Mouse (Mus musculus) lung, embryonic 16.5 days (tissue): ENCODE results near the gene Sppl3. TPM values are rescaled to one million over a fixed set of nuclear protein-coding genes. Genes with fewer than 3 reads are reported as not detected.

Source experiments
- ATAC-seq: fragments of 200-750 bp; cut with Nextera tagmentation; 2 replicates; pipeline ENCODE4 v1.8.0; 2017; ENCODE audit warnings: low read depth, mild to moderate bottlenecking, moderate library complexity
- H3K27ac ChIP-seq: fragments of 300-500 bp; sonication (generic); 2 replicates; pipeline ENCODE4 v1.5.1; 2014; ENCODE audit warnings: mild to moderate bottlenecking, control low read depth, low read length
- H3K27me3 ChIP-seq: fragments of 300-500 bp; sonication (generic); 2 replicates; pipeline ENCODE4 v1.6.1; 2014; ENCODE audit warnings: low read depth, low read length, mixed read lengths; ENCODE audit not compliant: control insufficient read depth, insufficient read depth
- H3K36me3 ChIP-seq: fragments of 300-500 bp; sonication (generic); 2 replicates; pipeline ENCODE4 v1.6.1; 2014; ENCODE audit warnings: low read length; ENCODE audit not compliant: control insufficient read depth, insufficient read depth
- H3K4me1 ChIP-seq: fragments of 300-500 bp; sonication (generic); replicated peaks from 2 replicates; pipeline ENCODE4 v1.6.1; 2014; ENCODE audit warnings: low read length, mixed read lengths; ENCODE audit not compliant: control insufficient read depth, insufficient read depth
- H3K4me2 ChIP-seq: fragments of 300-500 bp; sonication (generic); 2 replicates; pipeline ENCODE4 v1.6.1; 2014; ENCODE audit warnings: low read depth, low read length, control low read depth
- H3K4me3 ChIP-seq: fragments of 300-500 bp; sonication (generic); 2 replicates; pipeline ENCODE4 v1.5.1; 2014; ENCODE audit warnings: mild to moderate bottlenecking, low read length, control low read depth
- H3K9ac ChIP-seq: fragments of 300-500 bp; sonication (generic); 2 replicates; pipeline ENCODE4 v1.6.1; 2014; ENCODE audit warnings: low read length, control low read depth
- H3K9me3 ChIP-seq: fragments of 300-500 bp; sonication (generic); 2 replicates; pipeline ENCODE4 v1.6.1; 2016; ENCODE audit warnings: low read length; ENCODE audit not compliant: control insufficient read depth
- WGBS: fragments of 180-500 bp; shearing (Covaris S2); extraction: QIAGEN DNeasy Blood & Tissue Kit; methylation state at CpG from one replicate; pipeline ENCODE4 v1.1.7; 2014; 5-methylcytosine and 5-hydroxymethylcytosine counted together
- polyA plus RNA-seq: library from polyadenylated mRNA; unstranded; fragments of >200 nt; fragmentation: Nextera tagmentation; extraction: Ambion mirVana; gene quantifications from 2 replicates; pipeline ENCODE4 v1.2.1, GENCODE M21; 2015

Gene Sppl3
- polyA plus RNA-seq, 1 experiment from 2014 or later: 9.6 TPM

GRCm38 (mm10) chr5:115009961-115010360 is 976 bp upstream of the Sppl3 start:
- H3K4me1 ChIP-seq: peaks cover 20% of the 10 kb centered on the region
- 34% methylated on average over 3 of the region's 3 CpGs for WGBS
- no peaks in the 10 kb centered on the region for H3K36me3 ChIP-seq
- ATAC-seq: no peak
- no peaks in the 10 kb centered on the region for H3K9me3 ChIP-seq
- peak overlapping the region; percentile 99 for H3K9ac ChIP-seq
- H3K4me3 ChIP-seq: no peak overlapping the region
- no peak overlapping the region for H3K27ac ChIP-seq
- no peaks in the 10 kb centered on the region for H3K27me3 ChIP-seq
- H3K4me2 ChIP-seq: peak overlapping the region; percentile 94; the same call in 1 of the 2 replicates

- WGBS: under 1% methylated on average over 39 of the region's 57 CpGs
- no peaks in the 10 kb centered on the region for H3K27me3 ChIP-seq
- ATAC-seq: no peak
- H3K27ac ChIP-seq: peak overlapping the region; percentile 83
- peak overlapping the region; percentile 99 for H3K9ac ChIP-seq
- H3K36me3 ChIP-seq: no peaks in the 10 kb centered on the region
- H3K4me3 ChIP-seq: peak overlapping the region; percentile 82
- no peaks in the 10 kb centered on the region for H3K9me3 ChIP-seq
- H3K4me2 ChIP-seq: peak overlapping the region; percentile 96; the same call in 1 of the 2 replicates
- peaks cover 28% of the 10 kb centered on the region for H3K4me1 ChIP-seq
These were observed 231 bp downstream of the Sppl3 start for GRCm38 (mm10) chr5:115011217-115011518.

- Histone ChIP-seq H3K4me2 (peak overlapping the region; percentile 96), H3K4me3 (peak overlapping the region; percentile 82), H3K4me1 (peaks cover 29% of the 10 kb centered on the region), H3K9me3 (no peaks in the 10 kb centered on the region), H3K27me3 (no peaks in the 10 kb centered on the region), H3K36me3 (no peaks in the 10 kb centered on the region), H3K27ac (peak overlapping the region; percentile 83), H3K9ac (peak overlapping the region; percentile 99)
- WGBS: under 1% methylated on average over 61 of the region's 63 CpGs
- ATAC-seq: peak; percentile 56
These were observed 753 bp downstream of the Sppl3 start for GRCm38 (mm10) chr5:115011519-115012261.

GRCm38 (mm10) chr5:115013436-115013835 is 2.5 kb downstream of the Sppl3 start:
- no peak overlapping the region for H3K4me3 ChIP-seq
- no peak overlapping the region for H3K9ac ChIP-seq
- no peak for ATAC-seq
- H3K4me1 ChIP-seq: peaks cover 43% of the 10 kb centered on the region
- H3K27ac ChIP-seq: no peak overlapping the region
- H3K9me3 ChIP-seq: no peaks in the 10 kb centered on the region
- H3K36me3 ChIP-seq: no peaks in the 10 kb centered on the region
- no peak overlapping the region for H3K4me2 ChIP-seq
- no peaks in the 10 kb centered on the region for H3K27me3 ChIP-seq
- WGBS: 60% methylated on average over 3 of the region's 3 CpGs

- Histone ChIP-seq H3K36me3 (no peaks in the 10 kb centered on the region), H3K27ac (no peak overlapping the region), H3K4me3 (no peak overlapping the region), H3K4me1 (peaks cover 50% of the 10 kb centered on the region), H3K27me3 (no peaks in the 10 kb centered on the region), H3K9ac (no peak overlapping the region), H3K9me3 (no peaks in the 10 kb centered on the region), H3K4me2 (0 out of 2 replicates have a peak overlapping the region, but pooled peaks have one; percentile 20)
- no peak for ATAC-seq
- WGBS: 4% methylated on average over 1 of the region's 1 CpGs
These were observed 3.6 kb downstream of the Sppl3 start for GRCm38 (mm10) chr5:115014570-115014969.

GRCm38 (mm10) chr5:115015121-115015520 is 4.2 kb downstream of the Sppl3 start:
- WGBS: 35% methylated on average over 4 of the region's 4 CpGs
- H3K4me2 ChIP-seq: peak overlapping the region; percentile 18
- ATAC-seq: no peak
- no peak overlapping the region for H3K9ac ChIP-seq
- H3K4me1 ChIP-seq: peaks cover 49% of the 10 kb centered on the region
- no peaks in the 10 kb centered on the region for H3K27me3 ChIP-seq
- H3K9me3 ChIP-seq: no peaks in the 10 kb centered on the region
- 0 out of 2 replicates have a peak overlapping the region, but pooled peaks have one; percentile 20 for H3K4me3 ChIP-seq
- H3K27ac ChIP-seq: no peak overlapping the region
- H3K36me3 ChIP-seq: no peaks in the 10 kb centered on the region

- Histone ChIP-seq H3K36me3 (no peaks in the 10 kb centered on the region), H3K4me1 (peaks cover 36% of the 10 kb centered on the region), H3K9ac (no peak overlapping the region), H3K4me2 (peak overlapping the region; percentile 22; the same call in 1 of the 2 replicates), H3K9me3 (no peaks in the 10 kb centered on the region), H3K4me3 (no peak overlapping the region), H3K27ac (no peak overlapping the region), H3K27me3 (no peaks in the 10 kb centered on the region)
- no peak for ATAC-seq
- 7% methylated on average over 2 of the region's 2 CpGs for WGBS
These were observed 7.3 kb downstream of the Sppl3 start for GRCm38 (mm10) chr5:115018270-115018669.

- no peak for ATAC-seq
- H3K36me3 ChIP-seq: no peaks in the 10 kb centered on the region
- no peaks in the 10 kb centered on the region for H3K27me3 ChIP-seq
These were observed 7.9 kb downstream of the Sppl3 start for GRCm38 (mm10) chr5:115018813-115019212.

GRCm38 (mm10) chr5:115022021-115022420 is 11.1 kb downstream of the Sppl3 start:
- no peak for ATAC-seq
- Histone ChIP-seq H3K4me2 (no peak overlapping the region), H3K27ac (no peak overlapping the region), H3K4me3 (no peak overlapping the region), H3K27me3 (no peaks in the 10 kb centered on the region), H3K4me1 (peaks cover 19% of the 10 kb centered on the region), H3K9me3 (no peaks in the 10 kb centered on the region), H3K9ac (no peak overlapping the region), H3K36me3 (no peaks in the 10 kb centered on the region)
- 66% methylated on average over 7 of the region's 7 CpGs for WGBS

More at GRCm38 (mm10) chr5:115018813-115019212, 7.9 kb downstream of the Sppl3 start:
- 39% methylated on average over 4 of the region's 4 CpGs for WGBS
- Histone ChIP-seq H3K9ac (no peak overlapping the region), H3K4me3 (no peak overlapping the region), H3K4me2 (no peak overlapping the region), H3K4me1 (peaks cover 36% of the 10 kb centered on the region), H3K27ac (peak overlapping the region; percentile 17; the same call in 1 of the 2 replicates), H3K9me3 (no peaks in the 10 kb centered on the region)
